Mouse (Mus musculus): ENCODE measurements around the gene Akap1. TPM values are rescaled to one million over a fixed set of nuclear protein-coding genes. Genes with fewer than 3 reads are reported as not detected.

The Akap1 gene
- polyA plus RNA-seq, 1 experiment from 2014 or later: 20.6 TPM

- Histone ChIP-seq H3K4me3 (ENCODE audit: low read depth, low read length) (no peak overlapping the region), H3K27ac (ENCODE audit: low read depth) (no peak overlapping the region), H3K9ac (peak overlapping the region; percentile 5; the same call in 1 of the 2 replicates), H3K4me2 (no peak overlapping the region), H3K4me1 (ENCODE audit: insufficient read depth) (no peaks in the 10 kb centered on the region), H3K9me3 (ENCODE audit: low read depth, low read length) (no peaks in the 10 kb centered on the region), H3K36me3 (ENCODE audit: insufficient read depth) (no peaks in the 10 kb centered on the region), H3K27me3 (ENCODE audit: insufficient read depth, low read length) (peaks cover 8% of the 10 kb centered on the region; the same call in 1 of the 2 replicates)
- no peak for ATAC-seq (ENCODE audit: insufficient read depth)
- 73% methylated on average over 2 of the region's 2 CpGs for WGBS
- DNase-seq: no peak
- no peak for TF ChIP-seq CTCF (IDR thresholded peaks at IDR 0.05; ENCODE audit: low read depth)
These were observed 5.1 kb upstream of the Akap1 start for GRCm38 (mm10) chr11:88869443-88869842.

- WGBS: under 1% methylated on average over 38 of the region's 49 CpGs
- no peaks in the 10 kb centered on the region for H3K36me3 ChIP-seq (ENCODE audit: insufficient read depth)
- H3K9ac ChIP-seq: peak overlapping the region; percentile 76
- peaks cover 8% of the 10 kb centered on the region for H3K4me1 ChIP-seq (ENCODE audit: insufficient read depth)
- peak overlapping the region; percentile 50; the same call in 1 of the 2 replicates for H3K27ac ChIP-seq (ENCODE audit: low read depth)
- peak overlapping the region; percentile 77 for H3K4me3 ChIP-seq (ENCODE audit: low read depth, low read length)
- TF ChIP-seq CTCF (IDR thresholded peaks at IDR 0.05; ENCODE audit: low read depth): no peak
- peak overlapping the region; percentile 96 for H3K4me2 ChIP-seq
- H3K9me3 ChIP-seq (ENCODE audit: low read depth, low read length): no peaks in the 10 kb centered on the region
- ATAC-seq (ENCODE audit: insufficient read depth): peak; percentile 39
- peak; percentile 62 for DNase-seq
- no peaks in the 10 kb centered on the region for H3K27me3 ChIP-seq (ENCODE audit: insufficient read depth, low read length)
These were observed 405 bp downstream of the Akap1 start for GRCm38 (mm10) chr11:88863904-88864457.

- H3K27ac ChIP-seq (ENCODE audit: low read depth): no peak overlapping the region
- no peaks in the 10 kb centered on the region for H3K9me3 ChIP-seq (ENCODE audit: low read depth, low read length)
- WGBS: 1% methylated on average over 32 of the region's 32 CpGs
- TF ChIP-seq CTCF (IDR thresholded peaks at IDR 0.05; ENCODE audit: low read depth): no peak
- DNase-seq (peak; percentile 28), ATAC-seq (ENCODE audit: insufficient read depth) (no peak)
- H3K36me3 ChIP-seq (ENCODE audit: insufficient read depth): no peaks in the 10 kb centered on the region
- peak overlapping the region; percentile 96 for H3K4me2 ChIP-seq
- H3K27me3 ChIP-seq (ENCODE audit: insufficient read depth, low read length): no peaks in the 10 kb centered on the region
- H3K4me3 ChIP-seq (ENCODE audit: low read depth, low read length): peak overlapping the region; percentile 77
- peaks cover 8% of the 10 kb centered on the region for H3K4me1 ChIP-seq (ENCODE audit: insufficient read depth)
- H3K9ac ChIP-seq: peak overlapping the region; percentile 76
These were observed 1.1 kb downstream of the Akap1 start for GRCm38 (mm10) chr11:88863071-88863903.

- Histone ChIP-seq H3K27me3 (ENCODE audit: insufficient read depth, low read length) (no peaks in the 10 kb centered on the region), H3K27ac (ENCODE audit: low read depth) (no peak overlapping the region), H3K4me3 (ENCODE audit: low read depth, low read length) (peak overlapping the region; percentile 77), H3K9ac (peak overlapping the region; percentile 76; the same call in 1 of the 2 replicates), H3K36me3 (ENCODE audit: insufficient read depth) (no peaks in the 10 kb centered on the region), H3K9me3 (ENCODE audit: low read depth, low read length) (no peaks in the 10 kb centered on the region), H3K4me1 (ENCODE audit: insufficient read depth) (peaks cover 11% of the 10 kb centered on the region), H3K4me2 (peak overlapping the region; percentile 96)
- ATAC-seq (ENCODE audit: insufficient read depth) (no peak), DNase-seq (no peak)
- TF ChIP-seq CTCF (IDR thresholded peaks at IDR 0.05; ENCODE audit: low read depth): no peak
- WGBS: 90% methylated on average over 2 of the region's 2 CpGs
These were observed 2.0 kb downstream of the Akap1 start for GRCm38 (mm10) chr11:88862355-88862754.

- 26% methylated on average over 3 of the region's 3 CpGs for WGBS
These were observed 3.3 kb downstream of the Akap1 start for GRCm38 (mm10) chr11:88861060-88861459.

GRCm38 (mm10) chr11:88860641-88861040 lies 3.7 kb downstream of the Akap1 start:
- no peaks in the 10 kb centered on the region for H3K9me3 ChIP-seq (ENCODE audit: low read depth, low read length)
- peaks cover 11% of the 10 kb centered on the region for H3K4me1 ChIP-seq (ENCODE audit: insufficient read depth)
- H3K4me2 ChIP-seq: no peak overlapping the region
- H3K36me3 ChIP-seq (ENCODE audit: insufficient read depth): no peaks in the 10 kb centered on the region
- no peak for TF ChIP-seq CTCF (IDR thresholded peaks at IDR 0.05; ENCODE audit: low read depth)
- no peak overlapping the region for H3K9ac ChIP-seq
- H3K27ac ChIP-seq (ENCODE audit: low read depth): no peak overlapping the region
- H3K27me3 ChIP-seq (ENCODE audit: insufficient read depth, low read length): no peaks in the 10 kb centered on the region
- 54% methylated on average over 3 of the region's 3 CpGs for WGBS
- ATAC-seq (ENCODE audit: insufficient read depth) (no peak), DNase-seq (no peak)
- no peak overlapping the region for H3K4me3 ChIP-seq (ENCODE audit: low read depth, low read length)

More at GRCm38 (mm10) chr11:88861060-88861459, 3.3 kb downstream of the Akap1 start:
- Histone ChIP-seq H3K36me3 (ENCODE audit: insufficient read depth) (no peaks in the 10 kb centered on the region), H3K4me3 (ENCODE audit: low read depth, low read length) (no peak overlapping the region), H3K4me2 (no peak overlapping the region), H3K9ac (no peak overlapping the region), H3K9me3 (ENCODE audit: low read depth, low read length) (no peaks in the 10 kb centered on the region), H3K4me1 (ENCODE audit: insufficient read depth) (peaks cover 11% of the 10 kb centered on the region), H3K27ac (ENCODE audit: low read depth) (no peak overlapping the region), H3K27me3 (ENCODE audit: insufficient read depth, low read length) (no peaks in the 10 kb centered on the region)
- no peak for ATAC-seq (ENCODE audit: insufficient read depth)
- DNase-seq: peak; percentile 19
- TF ChIP-seq CTCF (IDR thresholded peaks at IDR 0.05; ENCODE audit: low read depth): no peak

Data from lung, embryonic 14.5 days (tissue).